Mouse (Mus musculus) embryonic facial prominence, embryonic 14.5 days (tissue): ENCODE data around the gene Perm1. TPM values are rescaled to one million over a fixed set of nuclear protein-coding genes. Genes with fewer than 3 reads are reported as not detected.

Experiments
- ATAC-seq: fragments of 200-750 bp; cut with Nextera tagmentation; 2 replicates; pipeline ENCODE4 v1.8.0; 2017; ENCODE audit warnings: low read depth, moderate number of reproducible peaks, moderate TSS enrichment
- DNase-seq: peaks from one replicate; pipeline ENCODE4 v3.0.0-alpha.2; 2015; ENCODE audit warnings: low spot score
- H3K27ac ChIP-seq: fragments of 300-500 bp; sonication (generic); replicated peaks from 2 replicates; pipeline ENCODE4 v1.5.1; 2014; ENCODE audit warnings: low read depth, mild to moderate bottlenecking, low read length, moderate library complexity
- H3K27me3 ChIP-seq: fragments of 300-500 bp; sonication (generic); replicated peaks from 2 replicates; pipeline ENCODE4 v1.6.1; 2014; ENCODE audit warnings: low read length; ENCODE audit not compliant: control insufficient read depth, insufficient read depth
- H3K36me3 ChIP-seq: fragments of 300-500 bp; sonication (generic); 2 replicates; pipeline ENCODE4 v1.6.1; 2014; ENCODE audit warnings: low read length, mixed read lengths; ENCODE audit not compliant: control insufficient read depth, insufficient read depth
- H3K4me1 ChIP-seq: fragments of 300-500 bp; sonication (generic); 2 replicates; pipeline ENCODE4 v1.6.1; 2014; ENCODE audit warnings: antibody characterized with exemption, low read length; ENCODE audit not compliant: control insufficient read depth, insufficient read depth
- H3K4me2 ChIP-seq: fragments of 300-500 bp; sonication (generic); 2 replicates; pipeline ENCODE4 v1.6.1; 2014; ENCODE audit warnings: low read depth, mild to moderate bottlenecking, low read length, moderate library complexity, mixed read lengths
- H3K4me3 ChIP-seq: fragments of 300-500 bp; sonication (generic); 2 replicates; pipeline ENCODE4 v1.5.1; 2014; ENCODE audit warnings: low read depth, mild to moderate bottlenecking, low read length
- H3K9ac ChIP-seq: fragments of 300-500 bp; sonication (generic); 2 replicates; pipeline ENCODE4 v1.6.1; 2014; ENCODE audit warnings: low read depth, mild to moderate bottlenecking, low read length, moderate library complexity, mixed read lengths
- H3K9me3 ChIP-seq: fragments of 300-500 bp; sonication (generic); 2 replicates; pipeline ENCODE4 v1.6.1; 2016; ENCODE audit warnings: low read length; ENCODE audit not compliant: control insufficient read depth
- WGBS: fragments of 180-500 bp; shearing (Covaris S2); extraction: QIAGEN DNeasy Blood & Tissue Kit; methylation state at CpG from one replicate; pipeline ENCODE4 v1.1.7; 2014; 5-methylcytosine and 5-hydroxymethylcytosine counted together
- polyA plus RNA-seq: library from polyadenylated mRNA; unstranded; fragments of >200 nt; fragmentation: Nextera tagmentation; extraction: Ambion mirVana; gene quantifications from 2 replicates; pipeline ENCODE4 v1.2.1, GENCODE M21; 2014

Perm1 gene
- 1.5 and 2.2 TPM in 2 replicates for polyA plus RNA-seq

GRCm38 (mm10) chr4:156215649-156216048 is at the start of gene Perm1:
TSS of gene Perm1 (plus strand) at chr4:156215868.
- DNase-seq, result no peak
- no peaks in the 10 kb centered on the region for H3K36me3 ChIP-seq
- H3K4me1 ChIP-seq, result no peaks in the 10 kb centered on the region
- no peak within 1 kb of the TSS for H3K4me3 ChIP-seq
- H3K9ac ChIP-seq, result no peak within 1 kb of the TSS
- no peak for ATAC-seq
- WGBS, result 65% methylated on average over 4 of the region's 4 CpGs
- no peaks in the 10 kb centered on the region for H3K9me3 ChIP-seq
- no peak within 1 kb of the TSS for H3K27ac ChIP-seq
- H3K27me3 ChIP-seq, result no peaks in the 10 kb centered on the region
- no peak within 1 kb of the TSS for H3K4me2 ChIP-seq

GRCm38 (mm10) chr4:156166477-156166876 is 49.2 kb upstream of the Perm1 start:
- H3K4me3 ChIP-seq, result no peak overlapping the region
- H3K4me2 ChIP-seq, result no peak overlapping the region
- no peaks in the 10 kb centered on the region for H3K4me1 ChIP-seq
- H3K9ac ChIP-seq, result no peak overlapping the region
- 88% methylated on average over 9 of the region's 9 CpGs for WGBS
- peaks cover 12% of the 10 kb centered on the region for H3K9me3 ChIP-seq
- H3K36me3 ChIP-seq, result peaks cover 92% of the 10 kb centered on the region
- H3K27me3 ChIP-seq, result no peaks in the 10 kb centered on the region
- DNase-seq, result no peak
- no peak for ATAC-seq
- H3K27ac ChIP-seq, result no peak overlapping the region

- H3K9me3 ChIP-seq, result no peaks in the 10 kb centered on the region
- no peak for ATAC-seq
- H3K36me3 ChIP-seq, result peaks cover 99% of the 10 kb centered on the region
- H3K27ac ChIP-seq, result no peak overlapping the region
- no peak overlapping the region for H3K4me2 ChIP-seq
- H3K4me1 ChIP-seq, result no peaks in the 10 kb centered on the region
- no peaks in the 10 kb centered on the region for H3K27me3 ChIP-seq
- no peak overlapping the region for H3K9ac ChIP-seq
- no peak for DNase-seq
- H3K4me3 ChIP-seq, result no peak overlapping the region
- 90% methylated on average over 8 of the region's 8 CpGs for WGBS
Observed at GRCm38 (mm10) chr4:156168611-156169010, 47.1 kb upstream of the Perm1 start.

- Histone ChIP-seq H3K27ac (no peak overlapping the region), H3K4me2 (no peak overlapping the region), H3K9ac (no peak overlapping the region), H3K27me3 (no peaks in the 10 kb centered on the region), H3K36me3 (peaks cover 99% of the 10 kb centered on the region), H3K4me1 (no peaks in the 10 kb centered on the region), H3K9me3 (no peaks in the 10 kb centered on the region), H3K4me3 (no peak overlapping the region)
- whole genome bisulfite sequencing, result 96% methylated on average over 10 of the region's 10 CpGs
- DNase-seq, result no peak
- no peak for ATAC-seq
Observed at GRCm38 (mm10) chr4:156169129-156169528, 46.5 kb upstream of the Perm1 start.

- 95% methylated on average over 11 of the region's 11 CpGs for WGBS
- Histone ChIP-seq H3K4me2 (no peak overlapping the region), H3K9me3 (no peaks in the 10 kb centered on the region), H3K4me3 (no peak overlapping the region), H3K4me1 (no peaks in the 10 kb centered on the region), H3K36me3 (peaks cover 99% of the 10 kb centered on the region), H3K9ac (no peak overlapping the region), H3K27ac (no peak overlapping the region), H3K27me3 (no peaks in the 10 kb centered on the region)
- no peak for ATAC-seq
- no peak for DNase-seq
Observed at GRCm38 (mm10) chr4:156171828-156172227, 43.8 kb upstream of the Perm1 start.

- Histone ChIP-seq H3K27ac (no peak overlapping the region), H3K9ac (no peak overlapping the region), H3K36me3 (peaks cover 84% of the 10 kb centered on the region), H3K4me1 (no peaks in the 10 kb centered on the region), H3K27me3 (no peaks in the 10 kb centered on the region), H3K4me2 (no peak overlapping the region), H3K4me3 (no peak overlapping the region), H3K9me3 (no peaks in the 10 kb centered on the region)
- DNase-seq (no peak), ATAC-seq (no peak)
- 91% methylated on average over 9 of the region's 9 CpGs for WGBS
Observed at GRCm38 (mm10) chr4:156177630-156178029, 38.0 kb upstream of the Perm1 start.

GRCm38 (mm10) chr4:156183747-156184146 is 31.9 kb upstream of the Perm1 start:
- Histone ChIP-seq H3K4me1 (peaks cover 19% of the 10 kb centered on the region), H3K9ac (no peak overlapping the region), H3K27ac (no peak overlapping the region), H3K27me3 (no peaks in the 10 kb centered on the region), H3K4me3 (no peak overlapping the region), H3K9me3 (no peaks in the 10 kb centered on the region), H3K36me3 (peaks cover 42% of the 10 kb centered on the region), H3K4me2 (no peak overlapping the region)
- ATAC-seq, result no peak
- DNase-seq, result no peak
- WGBS, result 87% methylated on average over 5 of the region's 5 CpGs

GRCm38 (mm10) chr4:156184291-156184954 is 31.2 kb upstream of the Perm1 start:
- no peaks in the 10 kb centered on the region for H3K27me3 ChIP-seq
- ATAC-seq (0 out of 2 replicates have a peak, but pooled peaks have one; percentile 14), DNase-seq (no peak)
- H3K4me3 ChIP-seq, result no peak overlapping the region
- 78% methylated on average over 7 of the region's 7 CpGs for WGBS
- H3K4me2 ChIP-seq, result peak overlapping the region; percentile 61
- no peak overlapping the region for H3K27ac ChIP-seq
- H3K9me3 ChIP-seq, result no peaks in the 10 kb centered on the region
- H3K9ac ChIP-seq, result 0 out of 2 replicates have a peak overlapping the region, but pooled peaks have one; percentile 25
- peaks cover 35% of the 10 kb centered on the region for H3K36me3 ChIP-seq
- peaks cover 26% of the 10 kb centered on the region for H3K4me1 ChIP-seq

- H3K9me3 ChIP-seq, result no peaks in the 10 kb centered on the region
- H3K4me2 ChIP-seq, result peak overlapping the region; percentile 61
- DNase-seq (no peak), ATAC-seq (no peak)
- WGBS, result 70% methylated on average over 13 of the region's 13 CpGs
- H3K27ac ChIP-seq, result peak overlapping the region; percentile 54
- peak overlapping the region; percentile 37 for H3K4me3 ChIP-seq
- H3K36me3 ChIP-seq, result peaks cover 36% of the 10 kb centered on the region
- H3K27me3 ChIP-seq, result no peaks in the 10 kb centered on the region
- peaks cover 30% of the 10 kb centered on the region for H3K4me1 ChIP-seq
- H3K9ac ChIP-seq, result peak overlapping the region; percentile 66
Observed at GRCm38 (mm10) chr4:156185456-156185949, 30.2 kb upstream of the Perm1 start.
